Mouse (Mus musculus) embryonic stem cell, embryonic (primary cell): Measurements from ENCODE around the gene Apobec1.
"Not testable (repeated sequence)": the region's sequence is repeated elsewhere in the genome, so short reads cannot be mapped to it uniquely, and the experiment has no call there.

Source experiments
- CTCF ChIA-PET, 4 experiments: fragments of 300-600 bp in 2 of 4; fragments of 350-600 bp in 2 of 4; sonication (Branson Sonifier 250); formaldehyde crosslinking; loops; one replicate each; lab custom pipeline; 2022; ENCODE audit warnings: inconsistent platforms in 2 of 4; lab: Charles Lee
- POLR2A ChIA-PET, 4 experiments: fragments of 300-600 bp in 2 of 4; fragments of 350-600 bp in 2 of 4; sonication (Branson Sonifier 250); formaldehyde crosslinking; loops; one replicate each; lab custom pipeline; 2022; ENCODE audit warnings: antibody characterized with exemption in 4 of 4, inconsistent platforms in 1 of 4; lab: Charles Lee

Apobec1 gene

DNA sequence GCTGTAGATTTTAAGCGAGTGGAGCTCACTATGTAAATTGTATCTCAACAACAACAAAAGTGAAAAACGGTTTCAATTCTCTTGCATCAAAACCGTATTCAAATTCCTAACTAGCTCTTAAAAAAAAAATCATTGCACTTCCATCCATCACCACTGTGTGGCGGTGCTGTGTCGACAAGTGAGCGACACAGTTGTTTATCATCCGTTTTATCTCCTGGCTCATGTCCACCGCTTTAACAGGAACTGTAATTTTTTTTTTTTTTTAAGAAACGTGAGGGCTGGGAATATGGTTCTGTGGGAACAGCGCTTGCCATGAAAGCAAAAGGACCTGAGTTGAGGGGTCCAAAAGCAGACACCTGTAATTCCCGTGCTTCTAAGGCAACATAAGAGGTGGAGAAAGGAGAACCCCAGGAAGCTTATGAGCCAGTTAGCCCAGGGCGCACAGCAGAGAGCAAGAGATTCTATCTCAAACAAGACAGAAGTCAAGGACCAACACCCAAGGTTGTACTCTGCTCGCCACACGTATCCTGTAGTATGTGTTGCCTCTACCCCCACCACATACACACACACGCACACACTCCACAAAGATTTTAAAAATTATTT lies 45.2 kb downstream of the Apobec1 start:
- POLR2A ChIA-PET, result interaction anchor here (0.5 to 2.8 kb wide), 31 partner anchors 9 to 269 kb away, joined by 3 to 23 read pairs (median 4); no protein-coding TSS in a partner anchor
- CTCF ChIA-PET, result interaction anchor here (0.5 to 2.9 kb wide), 139 partner anchors 9 to 1855 kb away, joined by 3 to 34 read pairs (median 4); partner anchors contain the start of genes Gdf3 (in 2 of the 4) and M6pr (in 1 of the 4)

DNA sequence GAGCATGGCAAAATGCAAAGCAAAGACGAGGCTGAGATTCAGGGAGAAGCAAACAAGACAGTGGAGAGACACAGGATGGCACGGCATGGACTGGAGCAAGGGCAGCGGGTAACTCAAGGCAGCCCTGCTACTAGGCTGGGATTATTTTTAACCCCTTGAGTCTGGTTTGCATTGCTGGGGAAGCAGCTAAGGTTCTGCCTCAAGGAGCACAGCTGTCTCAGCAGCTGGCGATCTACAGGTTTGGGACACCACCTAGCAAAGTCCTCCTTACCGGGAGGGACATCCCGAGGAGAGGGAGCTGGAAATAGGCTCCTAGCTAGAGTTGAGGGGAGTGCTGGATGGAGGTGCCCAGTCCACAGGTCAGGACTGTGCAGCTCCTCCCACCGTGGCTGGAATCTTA lies 47.0 kb downstream of the Apobec1 start:
- ChIA-PET POLR2A (interaction anchor here in 2 of 4 experiments (1.0 to 2.8 kb wide), 5 partner anchors 22 to 86 kb away, joined by 3 to 23 read pairs (median 3); no protein-coding TSS in a partner anchor), CTCF (interaction anchor here in 1 of 4 experiments (2.9 kb wide), 1 partner anchor 9 kb away, joined by 34 read pairs; no protein-coding TSS in a partner anchor)

GRCm38 (mm10) chr6:122554102-122554501 lies 48.1 kb downstream of the Apobec1 start:
- ChIA-PET CTCF (interaction anchor here (0.5 to 1.0 kb wide), 7 partner anchors 8 to 95 kb away, joined by 3 to 8 read pairs (median 3); no protein-coding TSS in a partner anchor), POLR2A (interaction anchor here in 2 of 4 experiments (0.7 to 1.6 kb wide), 4 partner anchors 15 to 257 kb away, joined by 3 to 4 read pairs (median 3); no protein-coding TSS in a partner anchor)

GRCm38 (mm10) chr6:122553606-122554005 lies 48.6 kb downstream of the Apobec1 start, which contains the start of gene Aicda:
Gene Aicda, plus strand, starts transcription at chr6:122553801.
- POLR2A ChIA-PET, result interaction anchor here in 3 of 4 experiments (0.6 to 1.6 kb wide), 7 partner anchors 14 to 256 kb away, joined by 3 to 4 read pairs (median 3); partner anchors contain the start of gene Dppa3 (in 1 of the 3)
- CTCF ChIA-PET, result interaction anchor here (0.6 to 1.0 kb wide), 11 partner anchors 9 to 283 kb away, joined by 3 to 8 read pairs (median 4); no protein-coding TSS in a partner anchor

GRCm38 (mm10) chr6:122545948-122546347 lies 56.3 kb downstream of the Apobec1 start:
- POLR2A ChIA-PET, result interaction anchor here (0.6 to 3.4 kb wide), 19 partner anchors 11 to 871 kb away, joined by 3 to 19 read pairs (median 4); partner anchors contain the start of gene Gdf3 (in 1 of the 4)
- CTCF ChIA-PET, result interaction anchor here (0.6 to 4.0 kb wide), 21 partner anchors 9 to 1208 kb away, joined by 3 to 34 read pairs (median 4); no protein-coding TSS in a partner anchor

GRCm38 (mm10) chr6:122545289-122545882 lies 56.9 kb downstream of the Apobec1 start:
- ChIA-PET CTCF (interaction anchor here (0.5 to 4.0 kb wide), 16 partner anchors 9 to 143 kb away, joined by 3 to 34 read pairs (median 6); no protein-coding TSS in a partner anchor), POLR2A (interaction anchor here (0.6 to 3.4 kb wide), 17 partner anchors 11 to 204 kb away, joined by 3 to 19 read pairs (median 4); partner anchors contain the start of gene Gdf3 (in 1 of the 4))

GRCm38 (mm10) chr6:122544672-122545071 lies 57.6 kb downstream of the Apobec1 start:
- ChIA-PET CTCF (interaction anchor here in 3 of 4 experiments (0.5 to 4.0 kb wide), 5 partner anchors 12 to 51 kb away, joined by 3 to 34 read pairs (median 9); no protein-coding TSS in a partner anchor), POLR2A (interaction anchor here in 2 of 4 experiments (1.7 to 3.4 kb wide), 3 partner anchors 12 kb away, joined by 7 to 19 read pairs (median 15); no protein-coding TSS in a partner anchor)

DNA sequence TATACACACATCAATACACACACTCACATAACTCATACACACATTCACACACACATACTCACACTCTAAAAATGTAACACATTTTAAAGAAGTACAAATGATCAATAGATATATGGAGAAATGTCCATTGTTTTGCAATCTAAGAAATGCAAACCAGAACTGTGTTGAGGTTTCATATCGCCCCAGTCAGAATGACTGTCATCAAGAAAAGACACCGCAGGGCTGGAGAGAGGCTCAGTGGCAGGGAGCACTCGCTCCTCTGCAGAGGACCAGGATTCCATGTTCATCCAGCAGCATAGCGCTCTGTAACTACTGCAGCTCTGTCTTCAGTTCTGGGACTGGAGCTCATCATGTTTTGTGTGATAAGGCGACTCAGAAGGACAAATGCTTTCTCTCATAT lies 58.7 kb downstream of the Apobec1 start:
- POLR2A ChIA-PET, result no interaction called here
- CTCF ChIA-PET, result no interaction called here

- CTCF ChIA-PET, result interaction anchor here in 1 of 4 experiments (0.8 kb wide), 1 partner anchor 127 kb away, joined by 3 read pairs; no protein-coding TSS in a partner anchor
- POLR2A ChIA-PET, result not testable (repeated sequence)
Measured at GRCm38 (mm10) chr6:122542459-122542858, 59.8 kb downstream of the Apobec1 start.

GRCm38 (mm10) chr6:122539564-122539963 lies 62.7 kb downstream of the Apobec1 start:
- POLR2A ChIA-PET, result interaction anchor here in 3 of 4 experiments (0.6 to 1.9 kb wide), 7 partner anchors 11 to 68 kb away, joined by 3 to 6 read pairs (median 4); partner anchors contain the start of gene Aicda (in 1 of the 3)
- CTCF ChIA-PET, result interaction anchor here in 2 of 4 experiments (0.6 to 1.0 kb wide), 4 partner anchors 17 to 350 kb away, joined by 3 to 5 read pairs (median 5); no protein-coding TSS in a partner anchor

DNA sequence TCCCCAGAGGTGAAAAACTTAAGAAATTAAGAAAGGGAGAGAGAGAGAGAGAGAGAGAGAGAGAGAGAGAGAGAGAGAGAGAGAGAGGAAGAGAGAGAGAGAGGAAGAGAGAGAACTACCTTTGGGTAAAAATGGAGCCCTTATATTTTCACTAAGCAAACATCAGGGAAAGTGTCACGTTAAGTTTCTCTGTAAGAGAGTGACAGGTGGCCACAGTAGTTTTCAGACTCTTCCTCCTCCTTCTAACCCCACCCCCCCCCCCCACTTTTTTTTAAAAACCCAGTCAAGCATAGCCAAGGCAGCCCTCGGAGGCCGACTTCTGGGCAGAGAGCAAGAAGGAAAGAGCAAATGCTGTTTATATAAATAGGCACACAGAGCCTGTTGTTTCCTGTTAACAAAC lies 68.2 kb downstream of the Apobec1 start:
- CTCF ChIA-PET, result interaction anchor here in 3 of 4 experiments (0.6 to 2.9 kb wide), 6 partner anchors 23 to 973 kb away, joined by 3 to 31 read pairs (median 6); no protein-coding TSS in a partner anchor
- POLR2A ChIA-PET, result interaction anchor here in 3 of 4 experiments (0.6 to 2.5 kb wide), 22 partner anchors 11 to 267 kb away, joined by 3 to 19 read pairs (median 4); partner anchors contain the start of genes Gdf3 (in 1 of the 3) and Phc1 (in 1 of the 3)

DNA sequence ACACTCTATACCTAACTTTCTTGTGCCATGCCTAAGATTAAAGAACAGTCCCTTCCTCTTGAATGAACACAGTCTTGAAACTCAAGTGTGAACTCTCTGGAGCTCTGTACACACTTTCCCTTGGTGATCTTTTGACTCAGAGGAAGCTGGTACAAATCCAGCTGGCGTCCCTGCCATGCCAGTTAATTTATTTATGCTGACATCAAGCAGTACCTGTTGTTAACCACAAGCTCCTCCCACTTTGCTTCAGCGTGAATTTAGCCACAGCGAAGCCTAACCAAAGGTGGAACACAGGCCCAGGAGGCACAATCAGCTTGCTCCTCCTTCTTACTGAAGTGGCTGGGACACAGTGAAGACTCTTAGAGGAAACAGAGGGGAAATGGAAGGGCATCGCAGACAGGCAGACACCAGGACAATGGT lies 69.4 kb downstream of the Apobec1 start:
- CTCF ChIA-PET, result interaction anchor here (0.6 to 2.9 kb wide), 25 partner anchors 10 to 976 kb away, joined by 3 to 31 read pairs (median 4); no protein-coding TSS in a partner anchor

GRCm38 (mm10) chr6:122531466-122532174 lies 70.6 kb downstream of the Apobec1 start:
- ChIA-PET CTCF (interaction anchor here (0.6 to 2.9 kb wide), 8 partner anchors 8 to 101 kb away, joined by 3 to 31 read pairs (median 4); no protein-coding TSS in a partner anchor), POLR2A (interaction anchor here in 3 of 4 experiments (0.7 to 2.5 kb wide), 6 partner anchors 25 to 1239 kb away, joined by 4 to 15 read pairs (median 10); partner anchors contain the start of gene Phc1 (in 1 of the 3))

More for the DNA sequence above, 69.4 kb downstream of the Apobec1 start:
- POLR2A ChIA-PET, result interaction anchor here (0.5 to 2.5 kb wide), 66 partner anchors 10 to 1174 kb away, joined by 3 to 19 read pairs (median 4); partner anchors contain the start of genes Aicda (in 1 of the 4), Gdf3 (in 1 of the 4), M6pr (in 1 of the 4) and Nanog (in 1 of the 4)

GRCm38 (mm10) chr6:122528136-122528535 lies 74.1 kb downstream of the Apobec1 start:
- ChIA-PET CTCF (interaction anchor here (0.5 to 1.9 kb wide), 17 partner anchors 9 to 248 kb away, joined by 3 to 8 read pairs (median 4); partner anchors contain the start of genes Dppa3 (in 1 of the 4) and M6pr (in 1 of the 4)), POLR2A (interaction anchor here (0.6 to 2.3 kb wide), 22 partner anchors 8 to 187 kb away, joined by 3 to 10 read pairs (median 4); partner anchors contain the start of gene Gdf3 (in 2 of the 4))
